Mouse (Mus musculus) thymus, postnatal 0 days (tissue): ENCODE measurements around the gene Gm10203. TPM values are rescaled to one million over a fixed set of nuclear protein-coding genes. Genes with fewer than 3 reads are reported as not detected.

Experiments
- DNase-seq: peaks from one replicate; pipeline ENCODE4 v3.0.0-alpha.2; 2015; ENCODE audit warnings: low spot score
- polyA plus RNA-seq: library from polyadenylated mRNA; unstranded; fragments of >200 nt; fragmentation: Nextera tagmentation; extraction: Ambion mirVana; gene quantifications from 2 replicates; pipeline ENCODE4 v1.2.1, GENCODE M21; 2015

The Gm10203 gene
- polyA plus RNA-seq, 1 experiment from 2014 or later = not detected

DNA sequence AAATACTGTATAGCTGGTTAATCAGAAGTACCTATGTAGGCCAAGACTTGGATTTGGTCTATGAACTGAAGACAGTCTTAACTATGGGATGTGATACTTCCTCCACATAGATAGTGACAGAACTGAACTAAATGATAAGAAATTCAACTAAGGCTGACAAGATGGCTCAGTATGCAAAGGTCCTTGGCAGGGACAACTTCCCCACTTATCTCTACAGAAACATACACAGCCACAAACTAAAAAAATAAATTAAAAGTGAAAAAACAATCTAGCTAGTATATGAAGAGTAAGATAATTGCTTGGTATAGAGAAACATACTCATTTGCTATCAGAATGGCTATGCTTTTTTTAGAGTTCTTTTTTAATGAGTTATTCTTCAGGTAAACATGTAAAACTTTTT is 49.1 kb downstream of the Gm10203 start:
- no peak for DNase-seq

Other genes with a start within 250 kb of the Gm10203 start
- 7.2 and 7.6 TPM in 2 replicates for gene Caprin2, start 233.9 kb upstream of the Gm10203 start, polyA plus RNA-seq
- gene Sinhcaf, start 183.7 kb upstream of the Gm10203 start, polyA plus RNA-seq = 79.5 and 80.9 TPM in 2 replicates
- 1.3 and 1.8 TPM in 2 replicates for gene Dennd5b, start 28.5 kb upstream of the Gm10203 start, polyA plus RNA-seq
- gene Etfbkmt, start 9.7 kb downstream of the Gm10203 start, polyA plus RNA-seq = 12.2 and 13.3 TPM in 2 replicates
- gene Amn1, start 58.5 kb downstream of the Gm10203 start, polyA plus RNA-seq = 23.8 and 26.7 TPM in 2 replicates
- gene Resf1, start 179.2 kb downstream of the Gm10203 start, polyA plus RNA-seq = 44.5 and 45.9 TPM in 2 replicates